Mouse (Mus musculus) activated CD4-positive, CD25-positive, alpha-beta regulatory T cell, adult 9 weeks (primary cell): ENCODE measurements around the gene Kcnmb3. TPM values are rescaled to one million over a fixed set of nuclear protein-coding genes. Genes with fewer than 3 reads are reported as not detected.

ENCODE experiments used
- polyA plus RNA-seq: library from polyadenylated mRNA; unstranded; fragments of 100-300 nt; shearing (Covaris generic); gene quantifications from one replicate; pipeline ENCODE4 v1.2.1, GENCODE M21; 2017

The Kcnmb3 gene
- not detected for polyA plus RNA-seq

DNA sequence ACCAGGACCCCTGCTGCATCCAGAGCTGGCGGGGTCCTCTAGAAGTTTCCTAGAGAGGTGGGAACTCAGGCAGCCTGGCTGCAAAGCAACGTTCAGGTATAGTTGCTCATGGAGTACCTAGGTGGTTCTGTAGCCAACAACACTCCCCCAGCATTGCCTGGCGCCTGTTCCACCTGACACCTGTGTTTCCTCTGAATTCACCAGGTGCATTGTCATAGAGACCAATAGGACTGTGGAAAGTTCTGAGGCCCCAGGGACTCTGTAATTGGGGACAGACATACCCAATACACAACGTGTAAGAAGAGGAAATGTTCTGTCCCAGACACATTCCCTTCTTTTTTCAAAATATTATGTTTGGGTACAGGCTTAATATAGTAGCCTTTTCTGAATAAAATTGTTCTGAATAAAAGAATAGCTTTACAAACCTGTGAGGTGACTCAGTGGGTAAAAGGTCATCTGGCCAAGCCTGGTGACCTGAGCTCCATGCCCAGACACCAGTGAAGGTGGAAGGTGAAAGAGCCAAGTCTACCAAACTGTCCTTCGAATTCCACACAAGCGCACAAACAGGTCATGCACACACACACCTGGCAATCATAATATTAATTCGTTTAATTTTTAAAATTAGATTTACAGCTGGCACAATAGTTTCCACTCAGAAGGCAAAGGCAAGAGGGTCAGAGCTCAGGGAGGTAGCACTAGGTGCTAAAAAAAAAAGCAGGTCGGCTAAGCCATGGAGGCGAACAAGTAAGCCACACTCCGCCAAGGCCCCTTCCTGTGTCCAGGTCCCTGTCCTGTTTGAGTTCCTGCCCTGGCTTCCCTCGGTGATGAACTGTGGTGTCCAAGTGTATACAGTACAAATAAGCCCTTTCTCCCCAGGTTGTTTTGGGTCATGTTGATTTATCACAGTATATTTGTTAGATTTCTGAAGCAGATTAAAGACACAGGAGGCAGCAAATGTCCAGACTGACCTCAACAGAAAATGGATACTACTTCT lies at the start of gene Kcnmb3:
Kcnmb3 (minus strand) TSS at position 135 of the 994 bp plus-strand sequence.

DNA sequence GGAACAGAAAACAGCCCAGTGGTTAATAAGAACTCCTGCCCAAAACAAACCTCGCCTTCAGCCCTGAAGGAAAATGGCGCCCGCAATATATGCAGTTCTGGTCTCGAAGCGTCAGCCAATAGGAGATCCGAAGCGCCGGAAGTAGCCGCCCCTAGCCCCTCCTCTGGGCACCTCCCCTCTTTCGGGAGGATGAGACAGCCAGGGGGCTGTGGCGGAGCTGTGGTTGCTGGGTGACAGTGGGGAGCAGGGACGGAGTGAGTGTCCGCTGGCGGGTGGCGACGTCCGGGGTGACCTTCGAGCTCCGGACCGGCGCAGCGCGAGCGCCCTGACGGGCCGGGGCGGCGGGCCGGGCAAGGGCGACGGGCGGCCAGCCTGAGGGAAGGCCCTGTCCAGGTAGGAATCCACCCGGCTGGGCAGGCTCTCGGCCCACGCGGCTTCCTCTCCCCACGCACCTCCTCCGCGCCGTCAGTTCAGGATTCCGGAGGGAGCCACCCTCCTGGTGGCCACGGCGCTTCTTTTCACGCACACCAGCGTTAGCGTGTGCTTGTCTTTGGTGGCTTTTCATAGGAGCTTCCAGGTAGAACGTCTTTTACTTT lies 37.4 kb upstream of the Kcnmb3 start, which contains the start of gene Mfn1:
Mfn1 (plus strand) TSS at position 163 of the 596 bp plus-strand sequence.

GRCm38 (mm10) chr3:32509496-32510374 lies 17.7 kb upstream of the Kcnmb3 start, which contains the start of gene Zfp639:
Zfp639 (plus strand) TSS chr3:32510259.

Other genes starting within 250 kb of the Kcnmb3 start
- gene Zmat3, start 126.2 kb downstream of the Kcnmb3 start, polyA plus RNA-seq = 2.7 TPM
- 6.2 TPM for gene Pik3ca, start 94.6 kb downstream of the Kcnmb3 start, polyA plus RNA-seq
- 26.9 TPM for gene Zfp639, start 18.0 kb upstream of the Kcnmb3 start, polyA plus RNA-seq
- 7.5 TPM for gene Mfn1, start 37.2 kb upstream of the Kcnmb3 start, polyA plus RNA-seq
- gene Gnb4, start 124.4 kb upstream of the Kcnmb3 start, polyA plus RNA-seq = 12.7 TPM
- gene Actl6a, start 214.1 kb upstream of the Kcnmb3 start, polyA plus RNA-seq = 113 TPM
- 198 TPM for gene Ndufb5, start 244.8 kb upstream of the Kcnmb3 start, polyA plus RNA-seq
- gene Mrpl47, start 245.4 kb upstream of the Kcnmb3 start, polyA plus RNA-seq = 20.7 TPM